Mouse (Mus musculus): ENCODE measurements around the gene Zbtb39.

DNA sequence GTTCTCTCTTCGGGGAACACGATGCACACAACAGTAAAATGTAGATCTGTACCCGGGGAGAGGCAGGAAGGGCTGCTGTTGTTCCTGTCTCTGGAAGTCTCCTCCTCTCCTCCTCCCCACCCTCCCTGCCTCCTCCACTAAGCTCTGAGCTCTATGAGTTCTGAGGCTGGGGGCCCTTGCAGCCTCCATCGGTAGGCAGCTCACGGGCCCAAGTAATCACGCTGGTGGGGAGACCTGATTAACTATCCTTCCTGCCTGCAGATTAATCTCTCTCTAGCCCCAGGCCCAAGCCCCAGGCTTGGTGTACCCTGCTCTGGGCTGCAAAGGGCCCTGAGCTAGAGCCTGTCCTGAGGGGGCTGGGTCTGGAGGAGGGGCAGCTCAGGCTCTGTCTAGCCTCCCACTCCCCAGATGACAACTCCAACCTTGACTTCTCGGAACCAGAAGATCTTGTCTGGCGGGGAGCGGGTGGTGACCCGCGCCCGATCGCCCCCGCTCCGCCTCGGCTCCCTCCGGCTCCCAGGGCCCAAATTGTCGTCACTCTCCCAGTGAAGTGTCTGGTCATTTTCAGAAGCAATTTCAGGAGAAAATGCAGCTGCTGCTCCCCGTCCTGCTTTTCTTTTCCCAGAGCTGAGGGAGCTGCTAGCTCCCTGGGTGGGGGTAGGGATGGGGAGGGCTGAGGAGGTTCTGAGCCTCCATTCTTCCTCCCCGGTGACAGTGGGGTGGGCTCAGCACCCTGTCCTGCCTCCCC, 17.5 kb upstream of the Zbtb39 start:
- TF ChIP-seq POLR2A (IDR thresholded peaks at IDR 0.05; ENCODE audit: low read depth, low read length): no peak
- TF ChIP-seq CTCF (conservative IDR thresholded peaks at IDR 0.05; ENCODE audit: insufficient read depth, insufficient read length, low read depth, low read length): no peak

All from kidney, adult 2 months (tissue).